Mouse (Mus musculus) intestine, embryonic 14.5 days (tissue): ENCODE measurements around the gene Rab8b. TPM values are rescaled to one million over a fixed set of nuclear protein-coding genes. Genes with fewer than 3 reads are reported as not detected.
A peak's percentile ranks its signal among the peaks of the same experiment; 100 is the strongest.

Source experiments
- ATAC-seq: fragments of 200-750 bp; cut with Nextera tagmentation; replicated peaks from 2 replicates; pipeline ENCODE4 v1.8.0; 2017; ENCODE audit warnings: low read depth, moderate number of reproducible peaks, moderate TSS enrichment, moderate library complexity; ENCODE audit not compliant: low FRiP score, low TSS enrichment
- DNase-seq: peaks from one replicate; pipeline ENCODE4 v3.0.0-alpha.2; 2018; ENCODE audit warnings: low spot score
- H3K27ac ChIP-seq: fragments of 300-500 bp; sonication (generic); 2 replicates; pipeline ENCODE4 v1.5.1; 2014; ENCODE audit warnings: low read depth, mild to moderate bottlenecking, control low read depth
- H3K27me3 ChIP-seq: fragments of 300-500 bp; sonication (generic); replicated peaks from 2 replicates; pipeline ENCODE4 v1.6.1; 2014; ENCODE audit warnings: low read length, control low read depth; ENCODE audit not compliant: control insufficient read depth, insufficient read depth
- H3K36me3 ChIP-seq: fragments of 300-500 bp; sonication (generic); 2 replicates; pipeline ENCODE4 v1.6.1; 2014; ENCODE audit warnings: low read length, control low read depth; ENCODE audit not compliant: control insufficient read depth, insufficient read depth
- H3K4me1 ChIP-seq: fragments of 300-500 bp; sonication (generic); replicated peaks from 2 replicates; pipeline ENCODE4 v1.6.1; 2014; ENCODE audit warnings: low read length, control low read depth, mixed read lengths; ENCODE audit not compliant: control insufficient read depth, insufficient read depth
- H3K4me2 ChIP-seq: fragments of 300-500 bp; sonication (generic); 2 replicates; pipeline ENCODE4 v1.6.1; 2014; ENCODE audit warnings: low read length
- H3K4me3 ChIP-seq: fragments of 300-500 bp; sonication (generic); 2 replicates; pipeline ENCODE4 v1.5.1; 2014; ENCODE audit warnings: low read depth, low read length, control low read depth, mixed read lengths
- H3K9ac ChIP-seq: fragments of 300-500 bp; sonication (generic); 2 replicates; pipeline ENCODE4 v1.6.1; 2014; ENCODE audit warnings: mild to moderate bottlenecking, low read length
- H3K9me3 ChIP-seq: fragments of 300-500 bp; sonication (generic); 2 replicates; pipeline ENCODE4 v1.6.1; 2016; ENCODE audit warnings: low read length, control low read depth; ENCODE audit not compliant: control insufficient read depth
- WGBS: fragments of 180-500 bp; shearing (Covaris S2); extraction: QIAGEN DNeasy Blood & Tissue Kit; methylation state at CpG from one replicate; pipeline ENCODE4 v1.1.7; 2014; 5-methylcytosine and 5-hydroxymethylcytosine counted together
- polyA plus RNA-seq: library from polyadenylated mRNA; unstranded; fragments of >200 nt; fragmentation: Nextera tagmentation; extraction: Ambion mirVana; gene quantifications from 2 replicates; pipeline ENCODE4 v1.2.1, GENCODE M21; 2014

Gene Rab8b
- polyA plus RNA-seq, 1 experiment from 2014 or later, result 26.1 TPM

- H3K9ac ChIP-seq, result no peak overlapping the region
- WGBS, result 71% methylated on average over 5 of the region's 5 CpGs
- H3K36me3 ChIP-seq, result peaks cover 42% of the 10 kb centered on the region
- ATAC-seq (no peak), DNase-seq (no peak)
- no peak overlapping the region for H3K4me3 ChIP-seq
- peaks cover 5% of the 10 kb centered on the region; the same call in 1 of the 2 replicates for H3K4me1 ChIP-seq
- H3K9me3 ChIP-seq, result no peaks in the 10 kb centered on the region
- H3K27ac ChIP-seq, result no peak overlapping the region
- H3K4me2 ChIP-seq, result no peak overlapping the region
- no peaks in the 10 kb centered on the region for H3K27me3 ChIP-seq
These were observed 58.3 kb downstream of the Rab8b start for GRCm38 (mm10) chr9:66861104-66861767.

DNA sequence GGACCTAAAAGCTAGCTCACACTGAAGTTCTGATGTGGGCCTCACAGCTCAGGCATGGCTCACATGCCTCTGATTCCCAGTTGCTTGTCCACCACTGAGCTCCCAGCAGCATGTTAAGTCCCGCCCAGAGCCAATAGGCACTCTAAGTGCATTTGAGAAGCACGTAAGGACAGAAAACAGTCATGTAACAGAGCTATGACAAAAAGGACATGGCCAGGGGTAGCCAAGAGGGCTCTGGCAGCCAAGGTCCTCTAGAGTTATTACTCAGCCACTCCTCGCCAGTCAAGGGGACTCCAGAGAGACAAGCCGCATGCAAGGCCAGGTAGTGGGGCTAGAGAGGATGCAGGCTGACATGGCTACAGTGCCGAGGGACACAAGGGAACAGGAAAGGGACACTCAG, 60.0 kb downstream of the Rab8b start:
- Histone ChIP-seq H3K9ac (no peak overlapping the region), H3K27ac (no peak overlapping the region), H3K4me2 (no peak overlapping the region), H3K27me3 (no peaks in the 10 kb centered on the region), H3K4me3 (no peak overlapping the region), H3K9me3 (no peaks in the 10 kb centered on the region), H3K4me1 (peaks cover 9% of the 10 kb centered on the region), H3K36me3 (peaks cover 42% of the 10 kb centered on the region)
- no peak for ATAC-seq
- WGBS, result 94% methylated on average over 5 of the region's 5 CpGs
- DNase-seq, result no peak

GRCm38 (mm10) chr9:66855865-66856264, 63.6 kb downstream of the Rab8b start:
- no peaks in the 10 kb centered on the region for H3K27me3 ChIP-seq
- H3K9ac ChIP-seq, result no peak overlapping the region
- no peak overlapping the region for H3K4me2 ChIP-seq
- H3K4me3 ChIP-seq, result no peak overlapping the region
- peaks cover 8% of the 10 kb centered on the region; the same call in 1 of the 2 replicates for H3K4me1 ChIP-seq
- DNase-seq (peak; percentile 61), ATAC-seq (0 out of 2 replicates have a peak, but pooled peaks have one; percentile 61)
- no peaks in the 10 kb centered on the region for H3K9me3 ChIP-seq
- peak overlapping the region; percentile 43; the same call in 1 of the 2 replicates for H3K27ac ChIP-seq
- WGBS, result 33% methylated on average over 7 of the region's 7 CpGs
- H3K36me3 ChIP-seq, result peaks cover 28% of the 10 kb centered on the region

DNA sequence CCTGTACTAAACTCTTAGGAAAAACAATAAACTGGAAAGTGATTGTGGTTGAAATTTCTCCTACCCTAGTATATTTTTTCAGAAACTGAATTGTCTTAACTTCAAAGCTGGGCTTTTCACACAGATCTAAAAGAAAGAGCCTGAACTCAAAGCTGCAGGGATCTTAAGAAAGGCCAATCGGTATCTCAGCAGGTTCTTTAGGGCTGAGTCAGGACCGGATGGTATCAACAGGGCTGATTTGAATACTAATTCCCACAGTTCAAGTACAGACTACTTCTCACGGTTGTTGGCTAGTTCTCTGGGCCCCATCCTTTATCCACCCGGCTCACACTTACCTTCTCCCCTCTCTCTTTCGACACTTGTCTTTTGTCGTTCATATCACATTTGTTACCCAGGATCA, 66.9 kb downstream of the Rab8b start:
- H3K27ac ChIP-seq, result no peak overlapping the region
- no peak overlapping the region for H3K9ac ChIP-seq
- H3K27me3 ChIP-seq, result no peaks in the 10 kb centered on the region
- H3K36me3 ChIP-seq, result peaks cover 19% of the 10 kb centered on the region
- no peak for ATAC-seq
- H3K4me3 ChIP-seq, result no peak overlapping the region
- H3K4me2 ChIP-seq, result no peak overlapping the region
- H3K4me1 ChIP-seq, result peaks cover 8% of the 10 kb centered on the region; the same call in 1 of the 2 replicates
- WGBS, result 66% methylated on average over 6 of the region's 6 CpGs
- no peaks in the 10 kb centered on the region for H3K9me3 ChIP-seq
- no peak for DNase-seq

DNA sequence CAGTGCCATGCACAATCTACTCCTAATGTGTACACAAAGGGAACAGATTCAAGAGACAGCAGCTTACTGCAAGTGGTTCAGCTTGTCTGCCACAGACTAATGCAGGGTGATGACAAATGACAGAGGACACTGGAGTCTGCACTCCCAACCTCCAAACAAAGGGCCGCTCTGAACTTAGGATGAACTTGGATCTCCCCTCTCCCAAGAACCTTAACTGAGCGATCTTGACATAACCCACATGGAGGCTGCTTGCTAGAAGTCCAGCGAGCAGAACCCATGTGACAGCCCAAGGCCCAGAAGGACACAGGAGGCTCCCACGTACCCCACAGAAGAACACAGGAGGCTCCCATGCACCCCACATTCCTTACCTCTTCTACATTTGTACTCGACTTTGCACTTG, 68.5 kb downstream of the Rab8b start:
- 39% methylated on average over 5 of the region's 5 CpGs for WGBS
- Histone ChIP-seq H3K4me1 (peaks cover 6% of the 10 kb centered on the region; the same call in 1 of the 2 replicates), H3K27ac (peak overlapping the region; percentile 10; the same call in 1 of the 2 replicates), H3K27me3 (no peaks in the 10 kb centered on the region), H3K4me3 (no peak overlapping the region), H3K4me2 (no peak overlapping the region), H3K9me3 (no peaks in the 10 kb centered on the region), H3K9ac (no peak overlapping the region), H3K36me3 (peaks cover 33% of the 10 kb centered on the region)
- DNase-seq (no peak), ATAC-seq (peak; percentile 70)

DNA sequence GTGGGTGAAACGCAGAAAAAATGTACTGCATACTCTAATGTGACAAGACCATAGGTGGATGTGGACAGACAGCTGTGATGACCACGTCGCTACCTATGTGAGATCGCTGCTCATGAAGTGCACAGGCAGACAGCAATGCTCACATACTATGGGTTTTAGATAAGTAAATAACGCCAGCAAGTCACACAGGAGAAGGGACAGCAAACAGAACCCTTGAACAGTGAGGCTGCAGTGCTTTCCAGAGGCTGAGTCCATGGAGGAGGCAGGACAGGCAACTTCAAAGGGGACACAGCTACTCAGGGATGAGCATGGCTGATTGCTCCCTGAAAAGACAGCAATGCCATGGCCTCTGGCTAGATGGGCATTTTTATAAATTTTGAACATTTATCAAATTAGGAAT, 72.7 kb downstream of the Rab8b start:
- WGBS, result 88% methylated on average over 5 of the region's 5 CpGs
- no peak overlapping the region for H3K27ac ChIP-seq
- no peak overlapping the region for H3K4me3 ChIP-seq
- no peaks in the 10 kb centered on the region for H3K9me3 ChIP-seq
- H3K9ac ChIP-seq, result no peak overlapping the region
- H3K4me1 ChIP-seq, result peaks cover 4% of the 10 kb centered on the region; the same call in 1 of the 2 replicates
- ATAC-seq (no peak), DNase-seq (no peak)
- no peak overlapping the region for H3K4me2 ChIP-seq
- no peaks in the 10 kb centered on the region for H3K27me3 ChIP-seq
- peaks cover 45% of the 10 kb centered on the region for H3K36me3 ChIP-seq

DNA sequence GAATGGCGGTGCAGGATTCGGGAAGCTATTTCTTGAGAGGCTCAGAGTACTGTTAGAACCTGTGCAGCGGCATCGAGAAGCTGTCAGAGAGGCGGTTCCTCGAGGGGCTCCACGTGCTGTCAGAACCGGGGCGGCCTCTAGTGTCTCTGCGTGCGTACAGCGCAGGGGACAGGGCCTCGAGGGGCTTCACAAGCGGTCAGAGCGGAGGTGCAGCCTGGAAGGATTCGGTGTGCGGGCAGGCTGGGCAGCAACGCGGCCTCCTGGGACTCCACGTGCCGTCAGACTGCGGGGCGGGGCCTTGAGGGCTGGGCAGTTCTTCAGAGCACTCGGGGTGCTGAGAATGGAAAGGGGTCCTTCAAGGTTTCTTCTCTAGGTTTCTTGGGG, 84.4 kb downstream of the Rab8b start:
- Histone ChIP-seq H3K27ac (no peak overlapping the region; the same call in 1 of the 2 replicates), H3K36me3 (no peaks in the 10 kb centered on the region), H3K9ac (peak overlapping the region; percentile 34), H3K4me2 (peak overlapping the region; percentile 84), H3K4me1 (peaks cover 11% of the 10 kb centered on the region), H3K27me3 (0 out of 2 replicates have a peak, but pooled peaks cover 3% of the 10 kb centered on the region), H3K9me3 (no peaks in the 10 kb centered on the region), H3K4me3 (peak overlapping the region; percentile 66)
- DNase-seq (no peak), ATAC-seq (peak; percentile 70)
- WGBS, result under 1% methylated on average over 24 of the region's 24 CpGs

DNA sequence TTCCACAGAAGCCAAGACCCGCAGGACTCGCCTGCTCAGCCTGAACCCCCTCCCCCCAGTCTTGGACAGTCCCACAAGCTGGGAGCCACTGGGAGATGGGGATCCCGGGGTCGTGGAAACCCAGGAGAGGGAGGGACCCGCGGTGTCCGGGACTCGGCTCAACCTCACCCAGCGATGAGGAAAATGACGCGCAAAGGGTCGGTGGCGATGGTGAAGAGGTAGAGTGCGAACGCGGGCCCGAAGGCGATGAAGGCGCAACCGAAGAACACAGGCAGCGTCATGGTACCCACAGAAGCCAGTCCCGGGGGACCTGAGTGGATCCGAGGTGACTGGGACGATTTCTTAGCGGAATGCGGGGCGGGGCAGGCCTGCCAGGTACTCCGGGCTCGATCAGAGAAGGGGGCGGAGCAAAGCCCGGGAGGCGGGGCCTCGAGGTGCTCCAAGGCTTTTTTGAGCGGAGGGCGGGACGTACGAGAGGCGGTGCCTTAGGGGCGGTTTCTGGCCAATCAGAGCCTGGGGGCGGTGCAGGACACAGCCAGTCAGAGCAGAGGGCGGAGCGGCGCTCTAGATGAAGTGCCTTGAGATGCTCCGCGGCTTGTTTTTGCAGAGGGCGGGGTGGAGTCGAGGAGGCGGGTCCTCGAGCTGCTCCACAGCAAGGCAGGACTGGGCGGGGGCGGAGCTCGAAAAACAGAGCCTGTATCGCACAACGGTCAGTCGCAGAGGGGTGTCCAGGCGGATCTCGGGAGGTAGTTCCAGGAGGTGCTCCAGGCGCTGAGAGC, 85.0 kb downstream of the Rab8b start, which contains the start of gene Aph1c:
Gene Aph1c, minus strand, starts transcription at position 409 of the 779 bp plus-strand sequence.
- Histone ChIP-seq H3K9ac (peak within 1 kb of the TSS; percentile 44), H3K4me1 (peaks cover 11% of the 10 kb centered on the region), H3K27ac (no peak within 1 kb of the TSS; the same call in 1 of the 2 replicates), H3K9me3 (no peaks in the 10 kb centered on the region), H3K4me2 (peak within 1 kb of the TSS; percentile 84), H3K36me3 (no peaks in the 10 kb centered on the region), H3K4me3 (peak within 1 kb of the TSS; percentile 66), H3K27me3 (0 out of 2 replicates have a peak, but pooled peaks cover 3% of the 10 kb centered on the region)
- ATAC-seq, result peak; percentile 99
- peak; percentile 97 for DNase-seq
- WGBS, result under 1% methylated on average over 58 of the region's 58 CpGs
